Mouse (Mus musculus): ENCODE results near the gene Gpr89. TPM values are rescaled to one million over a fixed set of nuclear protein-coding genes. Genes with fewer than 3 reads are reported as not detected.

The Gpr89 gene
- polyA plus RNA-seq, 1 experiment from 2014 or later: 41.6 TPM

Other genes with a start within 250 kb of the Gpr89 start
- 0.14 and 0.45 TPM in 2 replicates for gene Ankrd35, start 235.2 kb downstream of the Gpr89 start, polyA plus RNA-seq (2014; fragmentation: Nextera tagmentation; extraction: Ambion mirVana)
- gene Pias3, start 209.0 kb downstream of the Gpr89 start, polyA plus RNA-seq (2014; fragmentation: Nextera tagmentation; extraction: Ambion mirVana): 33.8 and 35.5 TPM in 2 replicates
- 12.0 and 13.5 TPM in 2 replicates for gene Nudt17, start 196.8 kb downstream of the Gpr89 start, polyA plus RNA-seq (2014; fragmentation: Nextera tagmentation; extraction: Ambion mirVana)
- 35.9 and 37.3 TPM in 2 replicates for gene Polr3c, start 177.7 kb downstream of the Gpr89 start, polyA plus RNA-seq (2014; fragmentation: Nextera tagmentation; extraction: Ambion mirVana)
- gene Rnf115, start 177.7 kb downstream of the Gpr89 start, polyA plus RNA-seq (2014; fragmentation: Nextera tagmentation; extraction: Ambion mirVana): 82.3 and 85.1 TPM in 2 replicates
- not detected in 2 replicates for gene Pdzk1, start 76.1 kb downstream of the Gpr89 start, polyA plus RNA-seq (2014; fragmentation: Nextera tagmentation; extraction: Ambion mirVana)
- gene Cd160, start 76.0 kb downstream of the Gpr89 start, polyA plus RNA-seq (2014; fragmentation: Nextera tagmentation; extraction: Ambion mirVana): 0.22 TPM in 1 of 2 replicates, not detected in the other
- gene Gja5, start 653 bp downstream of the Gpr89 start, polyA plus RNA-seq (2014; fragmentation: Nextera tagmentation; extraction: Ambion mirVana): 3.0 and 3.9 TPM in 2 replicates
- 0.49 and 2.5 TPM in 2 replicates for gene Gja8, start 20.7 kb upstream of the Gpr89 start, polyA plus RNA-seq (2014; fragmentation: Nextera tagmentation; extraction: Ambion mirVana)

Data from embryonic facial prominence, embryonic 11.5 days (tissue).